Mouse (Mus musculus) mesoderm, embryonic 11.5 days (tissue): ENCODE results near the gene Rad51d.
A peak's percentile ranks its signal among the peaks of the same experiment; 100 is the strongest.

Experiments used
- DNase-seq: peaks from one replicate; pipeline ENCODE4 v3.0.0-alpha.2; 2012; ENCODE audit warnings: low read depth, low spot score

Gene Rad51d

GRCm38 (mm10) chr11:82897478-82897877 is 7.1 kb upstream of the Rad51d start:
- DNase-seq: no peak

GRCm38 (mm10) chr11:82891936-82892335 is 1.5 kb upstream of the Rad51d start, which contains the start of gene Fndc8:
Gene Fndc8 (plus strand): TSS chr11:82892124.
- DNase-seq: no peak

GRCm38 (mm10) chr11:82889524-82890341 is 681 bp downstream of the Rad51d start:
- DNase-seq: no peak

- no peak for DNase-seq
Observed at GRCm38 (mm10) chr11:82888491-82888946, 1.9 kb downstream of the Rad51d start.

GRCm38 (mm10) chr11:82886559-82886958 is 3.9 kb downstream of the Rad51d start:
- no peak for DNase-seq

GRCm38 (mm10) chr11:82883180-82883579 is 7.2 kb downstream of the Rad51d start:
- no peak for DNase-seq

GRCm38 (mm10) chr11:82877726-82878344 is 12.6 kb downstream of the Rad51d start:
- DNase-seq: no peak

GRCm38 (mm10) chr11:82875631-82876030 is 14.8 kb downstream of the Rad51d start:
- DNase-seq: no peak

- DNase-seq: no peak
Observed at GRCm38 (mm10) chr11:82874924-82875323, 15.5 kb downstream of the Rad51d start.

- peak; percentile 93 for DNase-seq
Observed at GRCm38 (mm10) chr11:82871031-82871446, 19.4 kb downstream of the Rad51d start, which contains the start of gene Rffl. Gene Rffl (minus strand): TSS chr11:82871210.

GRCm38 (mm10) chr11:82870173-82871030 is 20.0 kb downstream of the Rad51d start:
- DNase-seq: peak; percentile 34

GRCm38 (mm10) chr11:82869506-82870172 is 20.8 kb downstream of the Rad51d start:
- no peak for DNase-seq

- no peak for DNase-seq
Observed at GRCm38 (mm10) chr11:82867956-82868355, 22.5 kb downstream of the Rad51d start.

- DNase-seq: no peak
Observed at GRCm38 (mm10) chr11:82866850-82867564, 23.4 kb downstream of the Rad51d start.

- no peak for DNase-seq
Observed at GRCm38 (mm10) chr11:82865957-82866356, 24.5 kb downstream of the Rad51d start.

- DNase-seq: no peak
Observed at GRCm38 (mm10) chr11:82863488-82863931, 26.9 kb downstream of the Rad51d start.

- DNase-seq: no peak
Observed at GRCm38 (mm10) chr11:82863059-82863458, 27.4 kb downstream of the Rad51d start.

- no peak for DNase-seq
Observed at GRCm38 (mm10) chr11:82862638-82863037, 27.8 kb downstream of the Rad51d start.

- no peak for DNase-seq
Observed at GRCm38 (mm10) chr11:82861558-82861957, 28.9 kb downstream of the Rad51d start.

- no peak for DNase-seq
Observed at GRCm38 (mm10) chr11:82860759-82861158, 29.7 kb downstream of the Rad51d start.
